ENCODE assay signal across 8 mouse cellular contexts in genomic region chr10:80589879-80590854, GRCm38 (mm10). TPM values are rescaled to one million over a fixed set of nuclear protein-coding genes. Genes with fewer than 3 reads are reported as not detected.
DNase-seq lines count a peak whose midpoint lies in the region; ATAC-seq and TF ChIP-seq lines count a peak whose summit lies in the region.

Gene Abhd17a (minus strand): TSS chr10:80590341.

- no peaks in the 10 kb centered on the region for H3K9me3 ChIP-seq in megakaryocyte, embryonic 14.5 days

- TF ChIP-seq POLR2A in cortical plate, adult 2 months (IDR thresholded peaks at IDR 0.05; ENCODE audit: extremely low read depth, insufficient read depth, low read length), result peak; percentile 92

- peak; percentile 95 for ATAC-seq in activated CD4-positive, CD25-positive, alpha-beta regulatory T cell, adult 4 months

- peak; percentile 86 to 92 for DNase-seq in gastrocnemius, adult 8-10 months (ENCODE audit: low spot score in 2 of 2)
- peak; percentile 94 for DNase-seq in hindlimb bud, embryonic 11.5 days (ENCODE audit: extremely low spot score, low read depth, low spot score)
- DNase-seq in left cerebral cortex, adult 8-10 months (ENCODE audit: low spot score in 2 of 2), result peak; percentile 74 to 95
- DNase-seq in right cerebral cortex, postnatal 10 days (ENCODE audit: low spot score in 2 of 2), result peak; percentile 98
- peak; percentile 89 for DNase-seq in urinary bladder, postnatal 25 days (ENCODE audit: low spot score)

- H3K4me1 ChIP-seq in cortical plate, adult 2 months (ENCODE audit: control insufficient read depth, insufficient read depth, low read length), result peaks cover 8% of the 10 kb centered on the region
- peaks cover 52% of the 10 kb centered on the region for H3K4me1 ChIP-seq in megakaryocyte, embryonic 14.5 days

- H3K27me3 ChIP-seq in megakaryocyte, embryonic 14.5 days (replicated peaks), result no peaks in the 10 kb centered on the region

- TF ChIP-seq CTCF in cortical plate, adult 2 months (IDR thresholded peaks at IDR 0.05; ENCODE audit: extremely low read depth, insufficient read depth, low read length), result no peak

- no peak within 1 kb of the TSS for H3K27ac ChIP-seq in cortical plate, adult 2 months (ENCODE audit: insufficient read depth, low read length)

- peaks cover 21% of the 10 kb centered on the region for H3K36me3 ChIP-seq in megakaryocyte, embryonic 14.5 days (replicated peaks; ENCODE audit: low read length)

- peak within 1 kb of the TSS; percentile 78 for H3K4me3 ChIP-seq in cortical plate, adult 2 months (ENCODE audit: insufficient read depth, low read length)
- peak within 1 kb of the TSS; percentile 100 for H3K4me3 ChIP-seq in megakaryocyte, embryonic 14.5 days (replicated peaks)

RNA-seq across cellular contexts. Expression of gene Abhd17a, which starts in this region (rescaled TPM):
- polyA plus RNA-seq in activated CD4-positive, CD25-positive, alpha-beta regulatory T cell, adult 4 months (2017; shearing (Covaris generic)), result 10 to 100 TPM in 1 of 2 experiments, 1 to 10 TPM in 1; 9.4 to 11.8 TPM
- polyA plus RNA-seq in cortical plate, adult 2 months (2012; rRNA removed), result 329 and 330 TPM in 2 replicates
- 10 to 100 TPM; 70.5 to 80.7 (median 77.3) TPM for total RNA-seq in gastrocnemius, adult 8-10 months (2022)
- total RNA-seq in left cerebral cortex, adult 8-10 months (2022), result 100 to 1,000 TPM; 157 to 168 (median 166) TPM
- polyA plus RNA-seq in megakaryocyte, embryonic 14.5 days (2012; ENCODE audit: insufficient read depth, low replicate concordance), result 581 and 2,064 TPM in 2 replicates

Comparison
In these comparisons a context has a peak if more than half of its experiments do, and no peak if none do; other contexts are left out.
1. RNA of gene Abhd17a (polyA plus RNA-seq): 581 to 2,064 TPM in megakaryocyte, embryonic 14.5 days and 329 to 330 TPM in cortical plate, adult 2 months; 9.4 to 11.8 TPM in activated CD4-positive, CD25-positive, alpha-beta regulatory T cell, adult 4 months; every median in the first group is over 10 times any median in the second.
2. Peak in every context shown above with its lines, with median percentiles within 50 percentile points of each other: DNase-seq.